Mouse (Mus musculus) embryonic fibroblast, embryonic 13.5 days (primary cell): ENCODE results near the gene Acacb.

Experiments
- CTCF ChIP-seq: IDR thresholded peaks from 2 replicates; pipeline ENCODE4 v1.5.1; 2011; ENCODE audit warnings: mild to moderate bottlenecking, control low read depth, low read length, moderate library complexity, borderline replicate concordance; ENCODE audit not compliant: insufficient read depth
- POLR2A ChIP-seq: IDR thresholded peaks from 2 replicates; pipeline ENCODE4 v1.6.1; 2011; ENCODE audit warnings: low read depth, mild to moderate bottlenecking, control low read depth, low read length, moderate library complexity

GRCm38 (mm10) chr5:114116586-114116985 is 29.7 kb upstream of the Acacb start:
- TF ChIP-seq POLR2A (no peak), CTCF (no peak)
